Mouse (Mus musculus): ENCODE data around the gene Ssbp3.

The Ssbp3 gene

GRCm38 (mm10) chr4:107013817-107014260 is 103.3 kb downstream of the Ssbp3 start:
- DNase-seq, result no peak

GRCm38 (mm10) chr4:107015971-107016511 is 105.5 kb downstream of the Ssbp3 start:
- peak; percentile 65 for DNase-seq

GRCm38 (mm10) chr4:107017257-107017656 is 106.8 kb downstream of the Ssbp3 start:
- no peak for DNase-seq

GRCm38 (mm10) chr4:107018521-107018920 is 108.0 kb downstream of the Ssbp3 start:
- no peak for DNase-seq

- peak; percentile 74 for DNase-seq
Measured at GRCm38 (mm10) chr4:107019027-107019426, 108.5 kb downstream of the Ssbp3 start.

GRCm38 (mm10) chr4:107020287-107021000 is 109.9 kb downstream of the Ssbp3 start:
- DNase-seq, result no peak

GRCm38 (mm10) chr4:107021464-107021863 is 111.0 kb downstream of the Ssbp3 start:
- no peak for DNase-seq

- no peak for DNase-seq
Measured at GRCm38 (mm10) chr4:107024899-107025298, 114.4 kb downstream of the Ssbp3 start.

- DNase-seq, result no peak
Measured at GRCm38 (mm10) chr4:107025369-107025768, 114.9 kb downstream of the Ssbp3 start.

GRCm38 (mm10) chr4:107026451-107026850 is 116.0 kb downstream of the Ssbp3 start:
- DNase-seq, result no peak

GRCm38 (mm10) chr4:107035689-107036088 is 125.2 kb downstream of the Ssbp3 start:
- DNase-seq, result no peak

- DNase-seq, result no peak
Measured at GRCm38 (mm10) chr4:107036985-107037384, 126.5 kb downstream of the Ssbp3 start.

GRCm38 (mm10) chr4:107038303-107038702 is 127.8 kb downstream of the Ssbp3 start:
- DNase-seq, result no peak

- DNase-seq, result no peak
Measured at GRCm38 (mm10) chr4:107039270-107039669, 128.8 kb downstream of the Ssbp3 start.

- DNase-seq, result no peak
Measured at GRCm38 (mm10) chr4:107042304-107042703, 131.8 kb downstream of the Ssbp3 start.

- no peak for DNase-seq
Measured at GRCm38 (mm10) chr4:107045188-107045587, 134.7 kb downstream of the Ssbp3 start.

- DNase-seq, result peak; percentile 59
Measured at GRCm38 (mm10) chr4:107047806-107048205, 137.3 kb downstream of the Ssbp3 start.

GRCm38 (mm10) chr4:107048568-107049162 is 138.2 kb downstream of the Ssbp3 start:
- DNase-seq, result peak; percentile 94

GRCm38 (mm10) chr4:107051889-107052288 is 141.4 kb downstream of the Ssbp3 start:
- DNase-seq, result no peak

GRCm38 (mm10) chr4:107052962-107053553 is 142.6 kb downstream of the Ssbp3 start:
- DNase-seq, result no peak

- DNase-seq, result no peak
Measured at GRCm38 (mm10) chr4:107056088-107056487, 145.6 kb downstream of the Ssbp3 start.

- DNase-seq, result no peak
Measured at GRCm38 (mm10) chr4:107058346-107058745, 147.8 kb downstream of the Ssbp3 start.

GRCm38 (mm10) chr4:107058781-107059180 is 148.3 kb downstream of the Ssbp3 start:
- no peak for DNase-seq

- DNase-seq, result no peak
Measured at GRCm38 (mm10) chr4:107061560-107061959, 151.1 kb downstream of the Ssbp3 start.

Measured in cerebellum, adult 11-12 months (tissue).